Mouse (Mus musculus) gastrocnemius, postnatal 36 days (tissue): Measurements from ENCODE around the gene Amz1. TPM values are rescaled to one million over a fixed set of nuclear protein-coding genes. Genes with fewer than 3 reads are reported as not detected.
A peak's percentile ranks its signal among the peaks of the same experiment; 100 is the strongest.

ENCODE experiments used
- DNase-seq, 2 experiments: peaks; one replicate each; pipeline ENCODE4 v3.0.0; 2022
- intact Hi-C: fragments of 180-260 bp; cut with DNase I; formaldehyde crosslinking; loops from one replicate; pipeline ENCODE4 v1.15.1; 2025
- total RNA-seq, 2 experiments: library from RNA; stranded (reverse); gene quantifications; 2 replicates each; pipeline ENCODE4 v1.2.3; 2021

Gene Amz1
- total RNA-seq, 2 experiments from 2014 or later = 0.22 to 0.38 TPM

GRCm38 (mm10) chr5:140711040-140711439 is 12.9 kb upstream of the Amz1 start:
- DNase-seq = no peak
- intact Hi-C loops = no loop called here

GRCm38 (mm10) chr5:140720773-140721172 is 3.2 kb upstream of the Amz1 start:
- no peak for DNase-seq
- intact Hi-C loops = no loop called here

- DNase-seq = no peak
- intact Hi-C loops = no loop called here
Observed at GRCm38 (mm10) chr5:140722121-140722520, 1.8 kb upstream of the Amz1 start.

- intact Hi-C loops = no loop called here
Observed at GRCm38 (mm10) chr5:140726062-140726839, 2.3 kb downstream of the Amz1 start.

GRCm38 (mm10) chr5:140726946-140727740 is 3.2 kb downstream of the Amz1 start:
- no peak for DNase-seq
- intact Hi-C loops = no loop called here

More at GRCm38 (mm10) chr5:140726062-140726839, 2.3 kb downstream of the Amz1 start:
- DNase-seq = no peak

- no peak for DNase-seq
- intact Hi-C loops = no loop called here
Observed at GRCm38 (mm10) chr5:140731040-140731797, 7.3 kb downstream of the Amz1 start.

GRCm38 (mm10) chr5:140732195-140732594 is 8.3 kb downstream of the Amz1 start:
- DNase-seq = no peak
- intact Hi-C loops = no loop called here

GRCm38 (mm10) chr5:140733336-140733735 is 9.4 kb downstream of the Amz1 start:
- no peak for DNase-seq
- intact Hi-C loops = no loop called here

GRCm38 (mm10) chr5:140735297-140735696 is 11.4 kb downstream of the Amz1 start:
- no peak for DNase-seq
- intact Hi-C loops = no loop called here

GRCm38 (mm10) chr5:140736166-140736565 is 12.2 kb downstream of the Amz1 start:
- intact Hi-C loops = no loop called here

GRCm38 (mm10) chr5:140739813-140740212 is 15.9 kb downstream of the Amz1 start:
- DNase-seq = no peak

More at GRCm38 (mm10) chr5:140736166-140736565, 12.2 kb downstream of the Amz1 start:
- no peak for DNase-seq

GRCm38 (mm10) chr5:140741040-140741439 is 17.1 kb downstream of the Amz1 start:
- intact Hi-C loops = no loop called here
- no peak for DNase-seq

More at GRCm38 (mm10) chr5:140739813-140740212, 15.9 kb downstream of the Amz1 start:
- intact Hi-C loops = no loop called here

- intact Hi-C loops = no loop called here
Observed at GRCm38 (mm10) chr5:140741877-140742276, 17.9 kb downstream of the Amz1 start.

GRCm38 (mm10) chr5:140743706-140744131 is 19.8 kb downstream of the Amz1 start:
- no peak for DNase-seq
- intact Hi-C loops = no loop called here

More at GRCm38 (mm10) chr5:140741877-140742276, 17.9 kb downstream of the Amz1 start:
- no peak for DNase-seq

- DNase-seq = no peak
- intact Hi-C loops = loop anchor here (5.0 kb wide), 1 partner anchor 206 kb away; no protein-coding TSS in a partner anchor
Observed at GRCm38 (mm10) chr5:140748425-140748824, 24.5 kb downstream of the Amz1 start.

GRCm38 (mm10) chr5:140749062-140749875 is 25.3 kb downstream of the Amz1 start:
- intact Hi-C loops = loop anchor here (5.0 kb wide), 1 partner anchor 207 kb away; no protein-coding TSS in a partner anchor
- DNase-seq = peak; percentile 64 to 65

GRCm38 (mm10) chr5:140750925-140751324 is 27.0 kb downstream of the Amz1 start:
- DNase-seq = no peak
- intact Hi-C loops = no loop called here

- no peak for DNase-seq
- intact Hi-C loops = no loop called here
Observed at GRCm38 (mm10) chr5:140752041-140752440, 28.1 kb downstream of the Amz1 start.

- intact Hi-C loops = no loop called here
- DNase-seq = no peak
Observed at GRCm38 (mm10) chr5:140752639-140753038, 28.7 kb downstream of the Amz1 start.

GRCm38 (mm10) chr5:140753223-140753622 is 29.3 kb downstream of the Amz1 start:
- DNase-seq = no peak
- intact Hi-C loops = no loop called here
